Mouse (Mus musculus) hindbrain, embryonic 16.5 days (tissue): ENCODE measurements around the gene Tent5a. TPM values are rescaled to one million over a fixed set of nuclear protein-coding genes. Genes with fewer than 3 reads are reported as not detected.

Experiments
- ATAC-seq: fragments of 200-750 bp; cut with Nextera tagmentation; 2 replicates; pipeline ENCODE4 v1.8.0; 2017; ENCODE audit warnings: moderate TSS enrichment, moderate library complexity
- H3K27ac ChIP-seq: fragments of 300-500 bp; sonication (generic); 2 replicates; pipeline ENCODE4 v1.5.1; 2014; ENCODE audit warnings: low read depth, mild to moderate bottlenecking, control low read depth, low read length, moderate library complexity
- H3K27me3 ChIP-seq: fragments of 300-500 bp; sonication (generic); replicated peaks from 2 replicates; pipeline ENCODE4 v1.6.1; 2014; ENCODE audit warnings: low read length; ENCODE audit not compliant: control insufficient read depth, insufficient read depth
- H3K36me3 ChIP-seq: fragments of 300-500 bp; sonication (generic); 2 replicates; pipeline ENCODE4 v1.6.1; 2014; ENCODE audit warnings: mild to moderate bottlenecking, low read length, moderate library complexity, mixed read lengths; ENCODE audit not compliant: control insufficient read depth, insufficient read depth
- H3K4me1 ChIP-seq: fragments of 300-500 bp; sonication (generic); 2 replicates; pipeline ENCODE4 v1.6.1; 2014; ENCODE audit warnings: low read depth, low read length; ENCODE audit not compliant: control insufficient read depth, insufficient read depth
- H3K4me2 ChIP-seq: fragments of 300-500 bp; sonication (generic); 2 replicates; pipeline ENCODE4 v1.6.1; 2014; ENCODE audit warnings: mild to moderate bottlenecking, low read length, control low read depth, moderate library complexity
- H3K4me3 ChIP-seq: fragments of 300-500 bp; sonication (generic); 2 replicates; pipeline ENCODE4 v1.5.1; 2014; ENCODE audit warnings: mild to moderate bottlenecking, low read length, control low read depth, moderate library complexity
- H3K9ac ChIP-seq: fragments of 300-500 bp; sonication (generic); 2 replicates; pipeline ENCODE4 v1.6.1; 2014; ENCODE audit warnings: low read depth, mild to moderate bottlenecking, control low read depth, low read length, moderate library complexity
- H3K9me3 ChIP-seq: fragments of 300-500 bp; sonication (generic); 2 replicates; pipeline ENCODE4 v1.6.1; 2014; ENCODE audit warnings: mild to moderate bottlenecking, low read length, moderate library complexity; ENCODE audit not compliant: control insufficient read depth
- WGBS: fragments of 180-500 bp; shearing (Covaris S2); extraction: QIAGEN DNeasy Blood & Tissue Kit; methylation state at CpG from one replicate; pipeline ENCODE4 v1.1.7; 2014; 5-methylcytosine and 5-hydroxymethylcytosine counted together
- polyA plus RNA-seq: library from polyadenylated mRNA; unstranded; fragments of >200 nt; fragmentation: Nextera tagmentation; extraction: Ambion mirVana; gene quantifications from 2 replicates; pipeline ENCODE4 v1.2.1, GENCODE M21; 2015

Tent5a gene
- polyA plus RNA-seq: 5.6 and 6.6 TPM in 2 replicates

DNA sequence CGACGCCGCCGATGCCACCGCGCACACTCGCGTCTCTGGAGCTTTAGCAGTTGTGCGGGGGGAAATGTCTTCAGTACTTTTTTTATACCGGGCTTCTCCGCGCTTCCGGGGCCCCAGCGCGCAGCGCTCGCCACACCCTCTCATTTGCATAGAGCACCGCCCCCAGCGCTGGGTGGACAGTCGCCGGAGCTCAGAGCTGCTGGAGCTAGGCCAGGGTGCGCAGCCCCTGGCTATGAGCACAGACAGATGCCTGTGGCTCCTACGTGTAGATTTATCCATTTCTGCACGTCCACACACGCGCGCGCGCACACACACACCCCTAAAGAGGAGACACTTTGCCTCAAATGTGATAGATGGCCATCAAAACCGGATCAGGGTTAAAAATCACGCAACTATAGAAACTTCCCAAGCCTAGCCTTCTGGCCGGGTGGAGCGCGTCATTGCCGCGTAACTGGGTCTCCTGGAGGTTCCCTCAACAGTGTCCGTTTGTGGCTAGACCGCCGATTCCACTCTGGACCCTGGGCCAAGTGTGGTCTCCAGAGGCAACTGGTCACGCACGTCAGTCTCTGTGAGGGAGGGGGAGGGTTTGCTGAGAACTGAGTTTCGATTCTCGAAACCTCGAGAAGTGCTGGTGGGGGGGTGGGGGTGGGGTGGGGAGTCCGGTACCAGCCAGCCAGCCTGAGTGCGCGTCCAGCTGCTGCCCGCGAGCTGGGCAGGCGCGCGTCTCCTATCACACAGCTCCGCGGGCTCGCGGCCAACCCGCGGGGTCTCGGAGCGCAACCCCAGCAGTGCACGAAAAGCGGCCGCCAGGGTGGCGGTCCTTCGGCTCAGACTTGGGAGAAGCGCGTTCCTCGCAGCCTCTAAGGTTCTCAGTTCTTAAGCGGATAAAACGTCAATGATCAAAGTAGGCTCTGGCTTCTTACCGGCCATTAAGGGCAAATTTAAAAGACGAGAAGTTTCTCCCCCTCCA, at the start of gene Tent5a:
Gene Tent5a (minus strand): TSS at position 107 of the 970 bp plus-strand sequence.
- H3K9me3 ChIP-seq: no peaks in the 10 kb centered on the region
- H3K36me3 ChIP-seq: no peaks in the 10 kb centered on the region
- peak within 1 kb of the TSS; percentile 76 for H3K27ac ChIP-seq
- peak within 1 kb of the TSS; percentile 69 for H3K9ac ChIP-seq
- under 1% methylated on average over 72 of the region's 72 CpGs for WGBS
- H3K4me3 ChIP-seq: peak within 1 kb of the TSS; percentile 77
- peak; percentile 92 for ATAC-seq
- H3K27me3 ChIP-seq: no peaks in the 10 kb centered on the region
- H3K4me2 ChIP-seq: peak within 1 kb of the TSS; percentile 89
- H3K4me1 ChIP-seq: peaks cover 7% of the 10 kb centered on the region

DNA sequence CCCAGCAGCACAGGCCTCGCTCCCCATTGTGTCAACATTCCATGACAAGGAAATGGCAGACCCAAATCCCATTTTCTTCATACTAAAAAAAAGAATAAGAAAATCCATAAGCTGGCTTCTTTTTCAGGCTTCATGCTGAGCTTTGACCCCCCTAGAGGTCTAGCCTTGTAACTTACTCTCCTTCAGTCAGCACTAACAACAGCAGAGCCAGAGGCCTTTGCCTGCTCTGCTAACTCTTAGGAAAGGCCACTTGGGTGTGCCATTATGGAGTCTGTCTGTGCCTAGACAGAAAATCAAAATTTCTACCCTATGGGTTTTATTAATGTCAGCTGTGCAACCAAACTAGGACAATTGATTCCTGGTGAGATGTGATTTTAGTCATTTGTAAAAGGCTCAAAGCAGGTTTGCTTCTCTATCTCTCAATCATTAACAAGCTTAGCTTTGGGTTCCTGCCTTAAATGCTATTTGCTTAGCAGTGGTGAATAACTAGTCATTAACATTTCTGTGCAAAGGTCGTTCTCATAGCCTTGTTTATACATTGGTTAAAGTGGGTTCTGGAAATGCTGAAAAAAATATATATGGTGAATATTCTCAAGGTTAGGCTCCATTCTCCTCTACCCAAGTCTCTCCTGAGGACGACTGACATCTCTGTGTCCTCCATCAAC, 49.6 kb upstream of the Tent5a start:
- 91% methylated on average over 3 of the region's 3 CpGs for WGBS
- H3K27me3 ChIP-seq: no peaks in the 10 kb centered on the region
- H3K4me3 ChIP-seq: no peak overlapping the region
- H3K9ac ChIP-seq: no peak overlapping the region
- H3K27ac ChIP-seq: no peak overlapping the region
- no peak overlapping the region for H3K4me2 ChIP-seq
- H3K36me3 ChIP-seq: no peaks in the 10 kb centered on the region
- ATAC-seq: no peak
- H3K4me1 ChIP-seq: no peaks in the 10 kb centered on the region
- H3K9me3 ChIP-seq: no peaks in the 10 kb centered on the region

DNA sequence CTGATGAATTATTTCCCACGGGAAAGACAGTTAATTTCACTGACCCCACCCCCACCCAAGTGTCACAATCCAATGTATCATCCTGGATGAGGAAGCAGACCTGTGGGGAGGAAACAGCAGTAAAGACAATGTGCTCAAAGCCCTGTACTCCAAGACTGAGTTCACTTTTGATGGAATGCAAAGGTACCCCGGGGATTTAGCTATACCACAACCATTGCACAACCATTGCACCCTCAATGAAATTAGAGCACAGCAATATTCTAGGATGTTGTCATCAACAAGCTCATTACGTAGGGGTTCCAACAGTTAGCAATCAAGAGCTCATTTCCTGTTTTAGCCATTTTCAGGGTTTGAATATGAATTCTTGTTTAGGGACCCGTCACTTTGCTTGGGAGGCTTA, 48.0 kb upstream of the Tent5a start:
- Histone ChIP-seq H3K27me3 (no peaks in the 10 kb centered on the region), H3K9ac (no peak overlapping the region), H3K4me3 (no peak overlapping the region), H3K4me1 (no peaks in the 10 kb centered on the region), H3K36me3 (no peaks in the 10 kb centered on the region), H3K4me2 (no peak overlapping the region), H3K27ac (no peak overlapping the region), H3K9me3 (no peaks in the 10 kb centered on the region)
- WGBS: 84% methylated on average over 4 of the region's 4 CpGs
- no peak for ATAC-seq

DNA sequence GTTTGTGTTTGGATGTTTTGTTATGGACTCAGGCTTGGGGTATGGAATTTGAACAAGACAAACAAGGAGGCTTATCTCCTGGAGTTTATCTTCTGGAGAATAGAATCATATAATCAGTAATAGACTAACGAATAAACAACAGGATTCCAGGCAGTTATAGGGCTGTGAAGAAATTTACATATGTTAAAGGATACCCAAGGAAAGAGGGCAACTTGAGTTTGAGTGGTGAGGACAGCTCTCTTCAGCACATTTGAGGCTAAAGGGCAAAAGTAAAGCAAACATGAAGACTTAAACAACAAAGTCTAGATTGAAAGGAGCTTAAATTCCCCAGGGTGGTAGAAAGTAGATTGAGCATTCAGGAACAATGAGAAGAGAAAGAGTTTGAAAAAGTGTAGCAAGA, 44.9 kb upstream of the Tent5a start:
- ATAC-seq: no peak
- 63% methylated on average over 1 of the region's 1 CpGs for WGBS
- Histone ChIP-seq H3K4me2 (no peak overlapping the region), H3K4me1 (no peaks in the 10 kb centered on the region), H3K4me3 (no peak overlapping the region), H3K36me3 (no peaks in the 10 kb centered on the region), H3K27ac (no peak overlapping the region), H3K9me3 (no peaks in the 10 kb centered on the region), H3K27me3 (no peaks in the 10 kb centered on the region), H3K9ac (no peak overlapping the region)

DNA sequence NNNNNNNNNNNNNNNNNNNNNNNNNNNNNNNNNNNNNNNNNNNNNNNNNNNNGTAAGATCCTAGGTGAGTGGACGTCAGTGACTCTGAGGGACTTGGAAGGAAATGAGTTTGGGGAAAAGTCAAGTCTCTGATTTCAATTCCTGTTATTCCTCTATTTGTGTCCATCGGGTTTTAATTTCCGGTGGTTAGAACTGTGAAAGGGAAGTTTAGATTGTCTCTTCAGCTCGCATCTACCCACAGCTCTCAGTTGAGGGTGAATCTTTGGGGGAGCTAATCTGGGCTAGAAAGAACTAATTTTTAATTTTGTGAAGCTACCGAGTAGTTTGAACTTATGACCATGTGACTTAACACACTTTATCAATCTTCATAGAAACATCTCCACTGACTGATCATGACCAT, 42.4 kb upstream of the Tent5a start:
- WGBS: 91% methylated on average over 5 of the region's 5 CpGs
- H3K4me1 ChIP-seq: no peaks in the 10 kb centered on the region
- H3K9ac ChIP-seq: no peak overlapping the region
- no peak overlapping the region for H3K27ac ChIP-seq
- no peaks in the 10 kb centered on the region for H3K9me3 ChIP-seq
- no peak overlapping the region for H3K4me2 ChIP-seq
- H3K27me3 ChIP-seq: no peaks in the 10 kb centered on the region
- ATAC-seq: no peak
- H3K4me3 ChIP-seq: no peak overlapping the region
- no peaks in the 10 kb centered on the region for H3K36me3 ChIP-seq

DNA sequence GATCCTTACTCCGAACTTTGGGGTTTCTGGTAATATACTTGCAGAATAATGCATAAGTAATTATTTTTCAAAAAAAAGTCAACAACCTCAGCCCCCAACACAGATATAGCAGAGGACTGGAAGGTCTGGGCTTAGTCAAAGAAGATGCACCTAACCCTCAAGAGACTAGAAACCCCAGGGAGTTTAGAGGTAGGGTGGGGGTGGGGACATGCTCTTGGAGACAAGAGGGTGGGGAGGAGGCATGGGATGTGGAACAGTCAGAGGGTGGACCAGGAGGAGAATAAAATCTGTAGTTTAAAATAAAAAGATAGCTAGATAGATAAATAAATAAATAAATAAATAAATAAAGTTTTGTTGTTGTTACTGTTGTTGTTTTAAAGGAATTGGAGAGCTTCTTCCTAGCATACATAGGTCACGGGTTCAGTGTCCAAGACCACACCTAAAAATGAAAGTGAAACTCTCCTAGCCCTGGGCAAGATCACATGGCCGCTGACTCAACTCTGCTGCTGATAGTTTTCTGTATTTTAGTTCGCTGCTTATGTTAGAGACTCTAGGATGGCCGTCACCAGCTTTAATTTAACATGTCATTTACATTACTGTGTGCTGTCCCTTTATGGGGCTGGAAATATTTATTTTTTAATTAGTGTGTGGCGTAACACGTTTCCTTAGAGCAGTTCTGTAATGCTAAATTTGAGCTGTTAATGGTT, 30.2 kb upstream of the Tent5a start:
- no peaks in the 10 kb centered on the region for H3K4me1 ChIP-seq
- H3K9me3 ChIP-seq: no peaks in the 10 kb centered on the region
- H3K36me3 ChIP-seq: no peaks in the 10 kb centered on the region
- WGBS: 86% methylated on average over 7 of the region's 7 CpGs
- no peaks in the 10 kb centered on the region for H3K27me3 ChIP-seq
- no peak overlapping the region for H3K27ac ChIP-seq
- H3K4me2 ChIP-seq: no peak overlapping the region
- no peak overlapping the region for H3K4me3 ChIP-seq
- no peak overlapping the region for H3K9ac ChIP-seq
- ATAC-seq: no peak

DNA sequence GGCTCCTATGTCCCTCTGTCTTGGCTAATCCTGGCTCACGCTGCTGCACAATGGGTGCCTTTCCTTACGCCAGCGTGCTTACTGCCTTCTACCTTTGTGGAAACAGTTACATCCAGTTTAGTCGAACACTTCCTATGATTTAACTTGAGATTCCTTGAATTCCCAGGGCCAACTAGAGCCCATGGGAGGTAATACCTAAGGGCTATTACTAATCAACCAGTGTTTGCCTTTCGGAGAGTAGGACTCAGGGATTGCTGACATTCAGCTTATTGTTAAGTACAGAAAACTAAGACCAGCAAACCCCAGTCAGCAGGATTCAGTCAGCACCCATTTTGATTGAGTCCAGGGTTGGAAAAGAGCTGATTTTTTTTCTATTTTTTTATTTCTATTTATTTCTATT, 28.4 kb upstream of the Tent5a start:
- Histone ChIP-seq H3K36me3 (no peaks in the 10 kb centered on the region), H3K9me3 (no peaks in the 10 kb centered on the region), H3K9ac (no peak overlapping the region), H3K4me2 (no peak overlapping the region), H3K4me1 (no peaks in the 10 kb centered on the region), H3K27ac (no peak overlapping the region), H3K4me3 (no peak overlapping the region), H3K27me3 (no peaks in the 10 kb centered on the region)
- no peak for ATAC-seq
- 86% methylated on average over 5 of the region's 5 CpGs for WGBS

DNA sequence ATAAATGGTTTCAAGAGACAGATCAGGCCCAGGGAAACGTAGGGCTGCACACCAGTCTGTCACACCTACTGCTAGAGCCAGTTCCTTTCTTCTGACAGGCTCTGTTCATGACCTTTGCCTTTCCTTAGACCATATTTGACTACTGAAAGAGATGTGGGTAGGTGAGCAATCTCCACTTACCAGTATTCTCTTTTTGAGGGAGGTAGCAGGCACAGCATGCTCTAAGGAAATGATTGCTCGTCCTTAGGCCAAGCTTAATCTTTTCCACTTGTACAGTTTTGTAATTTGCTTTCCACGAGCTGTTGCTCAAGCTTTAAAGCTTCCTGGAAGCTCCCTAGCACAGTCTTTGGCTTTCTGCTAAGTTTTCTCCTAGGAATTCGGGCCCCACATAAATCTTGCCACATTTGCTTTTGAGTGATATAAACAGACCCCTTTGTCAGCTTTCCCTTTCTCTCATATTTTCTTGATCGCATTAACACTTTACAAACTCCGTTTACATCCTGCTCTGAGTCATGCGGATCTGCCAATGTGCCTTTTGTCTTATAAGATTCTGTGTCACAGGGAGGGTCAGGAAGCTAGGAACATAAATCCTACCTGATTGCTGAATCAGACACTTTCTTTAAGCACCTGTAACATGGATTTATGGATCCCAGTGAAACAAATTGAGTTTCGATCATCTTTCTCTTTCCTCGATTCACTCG, 20.8 kb upstream of the Tent5a start:
- ATAC-seq: no peak
- Histone ChIP-seq H3K9me3 (peaks cover 3% of the 10 kb centered on the region; the same call in 1 of the 2 replicates), H3K9ac (no peak overlapping the region), H3K27ac (no peak overlapping the region), H3K27me3 (no peaks in the 10 kb centered on the region), H3K36me3 (no peaks in the 10 kb centered on the region), H3K4me3 (no peak overlapping the region), H3K4me2 (no peak overlapping the region), H3K4me1 (no peaks in the 10 kb centered on the region)
- WGBS: 85% methylated on average over 10 of the region's 10 CpGs
